Mouse (Mus musculus): ENCODE measurements around the gene Lpcat4. TPM values are rescaled to one million over a fixed set of nuclear protein-coding genes. Genes with fewer than 3 reads are reported as not detected.

The Lpcat4 gene
- total and polyA plus RNA-seq, 2 experiments, result 0.09 to 2.2 TPM

DNA sequence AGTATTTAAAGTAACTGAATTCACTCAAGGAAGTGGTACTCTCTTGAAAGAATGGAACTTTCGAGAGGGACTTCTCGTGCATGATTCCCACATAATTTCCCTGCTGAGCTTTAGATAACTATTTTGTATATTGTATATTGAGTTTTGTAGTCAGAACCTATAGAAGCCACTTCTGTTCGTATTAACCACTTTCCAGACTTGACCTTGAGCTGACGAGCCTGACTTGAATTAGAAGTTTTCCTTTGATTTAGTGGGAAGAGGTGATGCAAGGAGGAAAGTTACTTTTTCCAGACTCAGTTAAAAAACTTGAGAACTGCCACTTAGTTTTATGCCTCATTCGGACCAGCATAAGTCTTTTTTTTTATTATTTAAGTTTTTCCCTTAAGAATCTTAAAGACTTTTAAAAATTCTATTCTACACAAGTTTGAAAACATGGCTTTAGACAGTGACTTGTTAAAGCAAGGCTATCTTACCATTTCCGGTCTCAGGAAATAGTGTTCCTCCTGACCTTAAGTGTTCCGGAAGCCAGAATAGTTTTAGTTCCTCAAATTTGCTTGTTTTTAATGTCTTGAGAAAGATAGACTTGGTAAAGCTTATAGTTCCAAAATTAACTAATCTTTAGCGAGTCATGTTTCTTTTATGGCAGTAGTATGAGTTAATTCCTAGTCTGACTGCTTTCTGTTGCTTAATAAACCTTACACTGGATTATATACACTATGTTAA, 28.4 kb downstream of the Lpcat4 start:
- 70% methylated on average over 8 of the region's 8 CpGs for WGBS
- TF ChIP-seq CTCF (IDR thresholded peaks at IDR 0.05; ENCODE audit: low read depth, low read length), result no peak
- no peak for TF ChIP-seq POLR2A (IDR thresholded peaks at IDR 0.05; ENCODE audit: extremely low read depth, insufficient read depth, low read length)
- H3K4me3 ChIP-seq (ENCODE audit: insufficient read depth, low read depth, low read length), result peak overlapping the region; percentile 41; the same call in 1 of the 2 replicates
- H3K79me2 ChIP-seq (ENCODE audit: control insufficient read depth, insufficient read depth, low read length), result peaks cover 8% of the 10 kb centered on the region; the same call in 1 of the 2 replicates
- no peak overlapping the region for H3K9ac ChIP-seq (ENCODE audit: low read depth, low read length)
- DNase-seq (ENCODE audit: extremely low read depth, low read depth, low spot score), result peak; percentile 51
- H3K4me1 ChIP-seq (ENCODE audit: control insufficient read depth, insufficient read depth, low read length), result peaks cover 6% of the 10 kb centered on the region
- no peaks in the 10 kb centered on the region; the same call in 1 of the 2 replicates for H3K36me3 ChIP-seq (ENCODE audit: control insufficient read depth, insufficient read depth, low read length)
- H3K27ac ChIP-seq (replicated peaks; ENCODE audit: insufficient read depth, low read depth, low read length), result no peak overlapping the region
- H3K27me3 ChIP-seq (ENCODE audit: control insufficient read depth, insufficient read depth, low read length), result no peaks in the 10 kb centered on the region

DNA sequence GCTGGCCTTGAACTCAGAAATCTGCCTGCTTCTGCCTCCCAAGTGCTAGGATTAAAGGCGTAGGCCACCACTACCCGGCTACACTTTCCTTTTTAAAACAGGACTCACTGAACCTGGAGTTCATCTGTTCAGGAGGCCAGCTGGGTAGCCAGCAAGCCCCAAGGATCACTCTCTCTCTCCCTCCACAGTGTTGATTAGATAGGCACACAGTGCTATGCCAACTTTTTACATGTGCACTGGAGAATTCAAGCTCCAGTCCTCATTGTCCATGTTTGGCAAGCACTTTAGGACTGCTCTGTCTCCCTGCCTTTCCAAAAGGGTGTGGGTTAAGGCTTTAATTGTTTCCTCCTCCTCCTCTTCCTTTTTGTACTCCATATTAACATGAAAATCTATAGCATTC, 30.7 kb downstream of the Lpcat4 start:
- no peak for DNase-seq (ENCODE audit: extremely low read depth, low read depth, low spot score)
- Histone ChIP-seq H3K4me3 (ENCODE audit: insufficient read depth, low read depth, low read length) (no peak overlapping the region), H3K9ac (ENCODE audit: low read depth, low read length) (no peak overlapping the region), H3K4me1 (ENCODE audit: control insufficient read depth, insufficient read depth, low read length) (no peaks in the 10 kb centered on the region), H3K27ac (replicated peaks; ENCODE audit: insufficient read depth, low read depth, low read length) (no peak overlapping the region), H3K36me3 (ENCODE audit: control insufficient read depth, insufficient read depth, low read length) (no peaks in the 10 kb centered on the region; the same call in 1 of the 2 replicates), H3K27me3 (ENCODE audit: control insufficient read depth, insufficient read depth, low read length) (no peaks in the 10 kb centered on the region), H3K79me2 (ENCODE audit: control insufficient read depth, insufficient read depth, low read length) (peaks cover 10% of the 10 kb centered on the region; the same call in 1 of the 2 replicates)
- no peak for TF ChIP-seq POLR2A (IDR thresholded peaks at IDR 0.05; ENCODE audit: extremely low read depth, insufficient read depth, low read length)
- no peak for TF ChIP-seq CTCF (IDR thresholded peaks at IDR 0.05; ENCODE audit: low read depth, low read length)
- WGBS, result 83% methylated on average over 2 of the region's 2 CpGs

DNA sequence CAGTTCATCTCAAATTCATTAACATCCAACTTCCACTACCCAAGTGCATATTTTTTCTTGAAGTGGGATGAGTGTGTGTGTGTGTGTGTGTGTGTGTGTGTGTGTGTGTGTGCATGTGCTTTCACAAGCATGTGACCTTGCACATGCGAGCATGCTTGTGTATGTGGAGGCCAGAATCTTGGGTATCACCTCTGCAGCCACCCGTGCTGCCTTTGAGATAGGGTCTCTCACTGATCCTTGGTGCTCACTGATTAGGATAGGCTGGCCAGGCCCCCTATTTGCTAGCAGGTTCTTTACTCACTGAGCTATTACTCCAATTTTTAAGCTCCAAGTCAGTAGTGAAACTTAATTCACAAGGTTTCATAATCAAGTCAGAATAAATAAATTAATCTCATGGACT, 33.6 kb downstream of the Lpcat4 start:
- H3K27me3 ChIP-seq (ENCODE audit: control insufficient read depth, insufficient read depth, low read length), result no peaks in the 10 kb centered on the region

GRCm38 (mm10) chr2:112273474-112273873, 34.2 kb downstream of the Lpcat4 start:
- WGBS, result 86% methylated on average over 6 of the region's 6 CpGs
- H3K36me3 ChIP-seq (ENCODE audit: control insufficient read depth, insufficient read depth, low read length), result no peaks in the 10 kb centered on the region; the same call in 1 of the 2 replicates
- DNase-seq (ENCODE audit: extremely low read depth, low read depth, low spot score), result no peak
- TF ChIP-seq CTCF (IDR thresholded peaks at IDR 0.05; ENCODE audit: low read depth, low read length) (no peak), POLR2A (IDR thresholded peaks at IDR 0.05; ENCODE audit: extremely low read depth, insufficient read depth, low read length) (no peak)
- H3K9ac ChIP-seq (ENCODE audit: low read depth, low read length), result no peak overlapping the region
- H3K4me3 ChIP-seq (ENCODE audit: insufficient read depth, low read depth, low read length), result no peak overlapping the region
- peaks cover 3% of the 10 kb centered on the region; the same call in 1 of the 2 replicates for H3K4me1 ChIP-seq (ENCODE audit: control insufficient read depth, insufficient read depth, low read length)
- H3K79me2 ChIP-seq (ENCODE audit: control insufficient read depth, insufficient read depth, low read length), result peaks cover 7% of the 10 kb centered on the region; the same call in 1 of the 2 replicates
- no peaks in the 10 kb centered on the region for H3K27me3 ChIP-seq (ENCODE audit: control insufficient read depth, insufficient read depth, low read length)
- no peak overlapping the region for H3K27ac ChIP-seq (replicated peaks; ENCODE audit: insufficient read depth, low read depth, low read length)

More for the DNA sequence above, 33.6 kb downstream of the Lpcat4 start:
- 94% methylated on average over 2 of the region's 2 CpGs for WGBS
- no peak overlapping the region for H3K9ac ChIP-seq (ENCODE audit: low read depth, low read length)
- no peak overlapping the region for H3K27ac ChIP-seq (replicated peaks; ENCODE audit: insufficient read depth, low read depth, low read length)
- H3K4me1 ChIP-seq (ENCODE audit: control insufficient read depth, insufficient read depth, low read length), result peaks cover 3% of the 10 kb centered on the region; the same call in 1 of the 2 replicates
- H3K79me2 ChIP-seq (ENCODE audit: control insufficient read depth, insufficient read depth, low read length), result peaks cover 7% of the 10 kb centered on the region; the same call in 1 of the 2 replicates
- no peaks in the 10 kb centered on the region; the same call in 1 of the 2 replicates for H3K36me3 ChIP-seq (ENCODE audit: control insufficient read depth, insufficient read depth, low read length)
- no peak for DNase-seq (ENCODE audit: extremely low read depth, low read depth, low spot score)
- TF ChIP-seq CTCF (IDR thresholded peaks at IDR 0.05; ENCODE audit: low read depth, low read length) (no peak), POLR2A (IDR thresholded peaks at IDR 0.05; ENCODE audit: extremely low read depth, insufficient read depth, low read length) (no peak)
- no peak overlapping the region for H3K4me3 ChIP-seq (ENCODE audit: insufficient read depth, low read depth, low read length)

DNA sequence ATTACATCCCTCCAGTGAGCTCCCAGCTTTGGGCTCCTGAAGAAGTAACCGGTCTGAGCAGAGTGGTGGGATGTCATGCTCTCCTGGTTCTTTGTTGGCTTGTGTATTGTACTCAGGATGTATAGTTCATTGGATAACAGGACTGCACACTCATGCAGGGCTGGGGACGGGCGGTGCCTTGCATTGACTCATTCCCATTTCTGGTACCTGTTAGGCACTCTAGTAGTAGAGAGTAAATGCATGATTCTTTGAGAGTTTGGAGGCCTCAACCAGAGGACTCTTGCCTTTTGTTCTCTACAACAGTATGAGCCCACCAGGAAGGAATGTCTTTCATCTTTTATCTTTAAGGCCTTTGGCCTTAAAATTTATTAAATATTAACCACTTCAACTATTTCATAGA, 37.6 kb downstream of the Lpcat4 start:
- 95% methylated on average over 3 of the region's 3 CpGs for WGBS
- no peaks in the 10 kb centered on the region for H3K36me3 ChIP-seq (ENCODE audit: control insufficient read depth, insufficient read depth, low read length)
- H3K27me3 ChIP-seq (ENCODE audit: control insufficient read depth, insufficient read depth, low read length), result no peaks in the 10 kb centered on the region
- H3K9ac ChIP-seq (ENCODE audit: low read depth, low read length), result no peak overlapping the region
- H3K4me1 ChIP-seq (ENCODE audit: control insufficient read depth, insufficient read depth, low read length), result peaks cover 3% of the 10 kb centered on the region; the same call in 1 of the 2 replicates
- H3K79me2 ChIP-seq (ENCODE audit: control insufficient read depth, insufficient read depth, low read length), result peaks cover 7% of the 10 kb centered on the region; the same call in 1 of the 2 replicates
- DNase-seq (ENCODE audit: extremely low read depth, low read depth, low spot score), result no peak
- no peak overlapping the region for H3K4me3 ChIP-seq (ENCODE audit: insufficient read depth, low read depth, low read length)
- TF ChIP-seq CTCF (IDR thresholded peaks at IDR 0.05; ENCODE audit: low read depth, low read length), result no peak
- TF ChIP-seq POLR2A (IDR thresholded peaks at IDR 0.05; ENCODE audit: extremely low read depth, insufficient read depth, low read length), result no peak
- no peak overlapping the region for H3K27ac ChIP-seq (replicated peaks; ENCODE audit: insufficient read depth, low read depth, low read length)

GRCm38 (mm10) chr2:112282846-112283245, 43.6 kb downstream of the Lpcat4 start:
- H3K27me3 ChIP-seq (ENCODE audit: control insufficient read depth, insufficient read depth, low read length), result no peaks in the 10 kb centered on the region
- DNase-seq (ENCODE audit: extremely low read depth, low read depth, low spot score), result no peak
- H3K79me2 ChIP-seq (ENCODE audit: control insufficient read depth, insufficient read depth, low read length), result peaks cover 2% of the 10 kb centered on the region; the same call in 1 of the 2 replicates
- WGBS, result 96% methylated on average over 1 of the region's 1 CpGs
- H3K4me1 ChIP-seq (ENCODE audit: control insufficient read depth, insufficient read depth, low read length), result peaks cover 6% of the 10 kb centered on the region; the same call in 1 of the 2 replicates
- H3K4me3 ChIP-seq (ENCODE audit: insufficient read depth, low read depth, low read length), result no peak overlapping the region
- no peak for TF ChIP-seq CTCF (IDR thresholded peaks at IDR 0.05; ENCODE audit: low read depth, low read length)
- no peak for TF ChIP-seq POLR2A (IDR thresholded peaks at IDR 0.05; ENCODE audit: extremely low read depth, insufficient read depth, low read length)
- no peak overlapping the region for H3K9ac ChIP-seq (ENCODE audit: low read depth, low read length)
- no peaks in the 10 kb centered on the region for H3K36me3 ChIP-seq (ENCODE audit: control insufficient read depth, insufficient read depth, low read length)
- no peak overlapping the region for H3K27ac ChIP-seq (replicated peaks; ENCODE audit: insufficient read depth, low read depth, low read length)

All from liver, adult 2 months (tissue).